Mouse (Mus musculus) intestine, embryonic 16.5 days (tissue): Measurements from ENCODE around the gene Ndufs1. TPM values are rescaled to one million over a fixed set of nuclear protein-coding genes. Genes with fewer than 3 reads are reported as not detected.

ENCODE experiments used
- ATAC-seq: fragments of 200-750 bp; cut with Nextera tagmentation; 2 replicates; pipeline ENCODE4 v1.8.0; 2017; ENCODE audit warnings: moderate TSS enrichment, moderate library complexity
- H3K27ac ChIP-seq: fragments of 300-500 bp; sonication (generic); 2 replicates; pipeline ENCODE4 v1.5.1; 2014; ENCODE audit warnings: mild to moderate bottlenecking, low read length
- H3K27me3 ChIP-seq: fragments of 300-500 bp; sonication (generic); replicated peaks from 2 replicates; pipeline ENCODE4 v1.6.1; 2014; ENCODE audit warnings: low read length, control low read depth, mixed read lengths; ENCODE audit not compliant: control insufficient read depth, insufficient read depth
- H3K36me3 ChIP-seq: fragments of 300-500 bp; sonication (generic); 2 replicates; pipeline ENCODE4 v1.6.1; 2014; ENCODE audit warnings: low read length, control low read depth; ENCODE audit not compliant: control insufficient read depth, insufficient read depth
- H3K4me1 ChIP-seq: fragments of 300-500 bp; sonication (generic); 2 replicates; pipeline ENCODE4 v1.6.1; 2014; ENCODE audit warnings: low read length, control low read depth, mixed read lengths; ENCODE audit not compliant: control insufficient read depth, insufficient read depth
- H3K4me2 ChIP-seq: fragments of 300-500 bp; sonication (generic); 2 replicates; pipeline ENCODE4 v1.6.1; 2014; ENCODE audit warnings: low read depth, low read length, control low read depth
- H3K4me3 ChIP-seq: fragments of 300-500 bp; sonication (generic); 2 replicates; pipeline ENCODE4 v1.5.1; 2014; ENCODE audit warnings: mild to moderate bottlenecking, low read length
- H3K9ac ChIP-seq: fragments of 300-500 bp; sonication (generic); 2 replicates; pipeline ENCODE4 v1.6.1; 2014; ENCODE audit warnings: low read depth, low read length
- H3K9me3 ChIP-seq: fragments of 300-500 bp; sonication (generic); 2 replicates; pipeline ENCODE4 v1.6.1; 2016; ENCODE audit warnings: low read length, control low read depth; ENCODE audit not compliant: control insufficient read depth
- WGBS: fragments of 180-500 bp; shearing (Covaris S2); extraction: QIAGEN DNeasy Blood & Tissue Kit; methylation state at CpG from one replicate; pipeline ENCODE4 v1.1.7; 2014; 5-methylcytosine and 5-hydroxymethylcytosine counted together
- polyA plus RNA-seq: library from polyadenylated mRNA; unstranded; fragments of >200 nt; fragmentation: Nextera tagmentation; extraction: Ambion mirVana; gene quantifications from 2 replicates; pipeline ENCODE4 v1.2.1, GENCODE M21; 2015

Ndufs1 gene
- polyA plus RNA-seq, result 202 TPM in 2 replicates

- Histone ChIP-seq H3K4me3 (peak within 1 kb of the TSS; percentile 71), H3K27ac (peak within 1 kb of the TSS; percentile 92), H3K4me1 (peaks cover 19% of the 10 kb centered on the region), H3K9ac (peak within 1 kb of the TSS; percentile 90), H3K9me3 (no peaks in the 10 kb centered on the region), H3K36me3 (peaks cover 9% of the 10 kb centered on the region; the same call in 1 of the 2 replicates), H3K27me3 (no peaks in the 10 kb centered on the region), H3K4me2 (peak within 1 kb of the TSS; percentile 81)
- WGBS, result under 1% methylated on average over 72 of the region's 72 CpGs
- ATAC-seq, result peak; percentile 90
Observed at GRCm38 (mm10) chr1:63176604-63177421, at the start of gene Ndufs1, which contains the start of gene Eef1b2. Gene Ndufs1, minus strand, starts transcription at chr1:63176833. Gene Eef1b2, plus strand, starts transcription at chr1:63176825.

- H3K27me3 ChIP-seq, result no peaks in the 10 kb centered on the region
- 19% methylated on average over 7 of the region's 7 CpGs for WGBS
- H3K9ac ChIP-seq, result no peak overlapping the region
- H3K4me2 ChIP-seq, result no peak overlapping the region
- no peak overlapping the region for H3K27ac ChIP-seq
- no peak overlapping the region for H3K4me3 ChIP-seq
- H3K4me1 ChIP-seq, result no peaks in the 10 kb centered on the region
- H3K36me3 ChIP-seq, result no peaks in the 10 kb centered on the region
- no peak for ATAC-seq
- H3K9me3 ChIP-seq, result no peaks in the 10 kb centered on the region
Observed at GRCm38 (mm10) chr1:63225890-63226289, 49.3 kb upstream of the Ndufs1 start.

DNA sequence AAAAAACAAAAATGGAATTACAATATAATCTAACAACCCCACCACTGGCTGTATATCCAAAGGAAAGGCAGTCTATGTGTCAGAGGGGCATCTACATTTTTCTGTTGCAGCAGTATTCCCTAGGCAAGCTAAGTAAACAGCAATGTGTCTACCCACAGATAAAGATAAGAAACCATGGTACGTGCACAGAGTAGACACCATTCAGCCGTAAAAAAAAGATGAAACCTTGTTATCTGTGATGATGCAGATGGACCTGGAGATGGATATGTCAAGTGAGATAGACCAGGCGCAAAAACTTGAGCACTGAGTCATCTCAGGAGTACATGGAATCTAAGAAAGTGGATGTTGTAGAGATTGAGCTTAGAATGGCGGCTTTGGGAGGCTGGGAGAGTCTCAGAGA, 48.4 kb upstream of the Ndufs1 start:
- 51% methylated on average over 4 of the region's 4 CpGs for WGBS
- Histone ChIP-seq H3K4me3 (no peak overlapping the region), H3K36me3 (no peaks in the 10 kb centered on the region), H3K4me1 (no peaks in the 10 kb centered on the region), H3K27me3 (no peaks in the 10 kb centered on the region), H3K27ac (no peak overlapping the region), H3K9me3 (no peaks in the 10 kb centered on the region), H3K4me2 (no peak overlapping the region), H3K9ac (no peak overlapping the region)
- no peak for ATAC-seq

GRCm38 (mm10) chr1:63219277-63219676, 42.6 kb upstream of the Ndufs1 start:
- Histone ChIP-seq H3K9me3 (no peaks in the 10 kb centered on the region), H3K4me2 (no peak overlapping the region), H3K36me3 (no peaks in the 10 kb centered on the region), H3K27me3 (no peaks in the 10 kb centered on the region), H3K4me3 (no peak overlapping the region), H3K27ac (no peak overlapping the region), H3K9ac (no peak overlapping the region), H3K4me1 (no peaks in the 10 kb centered on the region)
- WGBS, result 96% methylated on average over 4 of the region's 4 CpGs
- ATAC-seq, result no peak

DNA sequence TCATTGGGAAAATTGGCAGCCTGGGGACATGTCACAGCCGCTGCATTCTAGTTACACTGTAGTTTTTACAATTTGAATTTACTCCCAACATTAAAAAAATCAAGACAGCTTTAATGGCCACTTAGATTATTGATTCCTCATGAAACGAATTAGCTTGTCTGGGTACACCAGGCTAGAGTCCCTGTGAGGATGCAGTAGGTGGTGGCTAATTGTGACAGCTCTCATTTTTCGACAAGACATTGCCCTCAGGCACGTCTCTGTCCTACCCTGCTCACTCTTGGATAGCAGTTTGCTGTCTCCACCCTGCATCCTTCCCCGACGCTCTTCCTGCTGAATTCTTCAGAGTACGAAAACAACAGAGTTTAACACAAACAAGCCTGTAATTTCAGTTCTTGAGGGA, 38.0 kb upstream of the Ndufs1 start:
- no peak for ATAC-seq

GRCm38 (mm10) chr1:63214271-63214558, 37.6 kb upstream of the Ndufs1 start, which contains the start of gene Gpr1:
Gene Gpr1, minus strand, starts transcription at chr1:63214543.
- peak within 1 kb of the TSS; percentile 35 for H3K4me2 ChIP-seq
- no peak for ATAC-seq
- H3K4me3 ChIP-seq, result no peak within 1 kb of the TSS
- no peaks in the 10 kb centered on the region for H3K36me3 ChIP-seq
- H3K27me3 ChIP-seq, result no peaks in the 10 kb centered on the region
- WGBS, result 35% methylated on average over 3 of the region's 3 CpGs
- 0 out of 2 replicates have a peak within 1 kb of the TSS, but pooled peaks have one; percentile 43 for H3K9ac ChIP-seq
- H3K4me1 ChIP-seq, result no peaks in the 10 kb centered on the region
- H3K9me3 ChIP-seq, result no peaks in the 10 kb centered on the region
- no peak within 1 kb of the TSS for H3K27ac ChIP-seq

More for the DNA sequence above, 38.0 kb upstream of the Ndufs1 start:
- Histone ChIP-seq H3K4me2 (no peak overlapping the region), H3K36me3 (no peaks in the 10 kb centered on the region), H3K4me3 (no peak overlapping the region), H3K27me3 (no peaks in the 10 kb centered on the region), H3K27ac (no peak overlapping the region), H3K4me1 (no peaks in the 10 kb centered on the region), H3K9me3 (no peaks in the 10 kb centered on the region), H3K9ac (no peak overlapping the region)
- WGBS, result 59% methylated on average over 7 of the region's 7 CpGs

DNA sequence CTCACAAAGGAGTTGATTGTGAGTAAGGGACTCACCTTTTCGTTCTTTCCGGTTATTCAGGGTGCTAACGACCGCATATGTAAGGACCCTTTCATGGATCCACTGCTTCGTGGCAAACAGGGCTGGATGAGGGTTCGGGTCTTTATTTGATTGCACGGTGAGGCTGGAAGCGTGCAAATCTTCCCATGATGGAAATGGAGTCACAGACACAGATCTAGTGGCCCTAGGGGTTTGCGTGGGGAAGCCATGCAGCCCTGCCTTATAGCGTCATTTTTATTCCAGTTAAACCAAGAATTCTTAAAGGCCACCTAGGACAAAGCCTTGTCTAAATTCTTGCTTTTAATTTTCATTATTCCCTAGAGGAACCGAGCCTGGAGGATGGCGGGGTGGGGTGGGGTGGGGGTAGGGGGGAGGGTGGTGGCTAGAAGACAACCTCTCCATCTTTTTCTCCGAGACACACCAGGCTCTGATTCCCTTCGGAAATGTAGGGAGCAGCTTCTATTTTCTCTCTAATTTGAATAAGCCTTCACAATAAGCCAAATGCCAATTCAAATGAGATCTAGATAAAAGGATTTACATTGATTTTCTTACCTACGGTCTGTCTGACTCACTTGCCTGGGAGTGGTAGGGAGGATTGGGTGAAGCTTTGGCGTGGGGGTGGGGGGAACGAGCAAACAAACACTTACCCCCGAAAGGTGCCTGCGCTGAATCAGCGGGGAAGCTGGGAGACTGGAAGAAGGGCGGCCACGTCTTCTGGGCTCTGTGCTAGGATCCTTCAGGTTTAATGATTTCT, 37.0 kb upstream of the Ndufs1 start:
- ATAC-seq, result no peak
- H3K4me1 ChIP-seq, result no peaks in the 10 kb centered on the region
- H3K9me3 ChIP-seq, result no peaks in the 10 kb centered on the region
- H3K4me2 ChIP-seq, result peak overlapping the region; percentile 35
- 0 out of 2 replicates have a peak overlapping the region, but pooled peaks have one; percentile 43 for H3K9ac ChIP-seq
- WGBS, result 29% methylated on average over 22 of the region's 22 CpGs
- H3K27ac ChIP-seq, result no peak overlapping the region
- H3K27me3 ChIP-seq, result no peaks in the 10 kb centered on the region
- no peak overlapping the region for H3K4me3 ChIP-seq
- H3K36me3 ChIP-seq, result no peaks in the 10 kb centered on the region

DNA sequence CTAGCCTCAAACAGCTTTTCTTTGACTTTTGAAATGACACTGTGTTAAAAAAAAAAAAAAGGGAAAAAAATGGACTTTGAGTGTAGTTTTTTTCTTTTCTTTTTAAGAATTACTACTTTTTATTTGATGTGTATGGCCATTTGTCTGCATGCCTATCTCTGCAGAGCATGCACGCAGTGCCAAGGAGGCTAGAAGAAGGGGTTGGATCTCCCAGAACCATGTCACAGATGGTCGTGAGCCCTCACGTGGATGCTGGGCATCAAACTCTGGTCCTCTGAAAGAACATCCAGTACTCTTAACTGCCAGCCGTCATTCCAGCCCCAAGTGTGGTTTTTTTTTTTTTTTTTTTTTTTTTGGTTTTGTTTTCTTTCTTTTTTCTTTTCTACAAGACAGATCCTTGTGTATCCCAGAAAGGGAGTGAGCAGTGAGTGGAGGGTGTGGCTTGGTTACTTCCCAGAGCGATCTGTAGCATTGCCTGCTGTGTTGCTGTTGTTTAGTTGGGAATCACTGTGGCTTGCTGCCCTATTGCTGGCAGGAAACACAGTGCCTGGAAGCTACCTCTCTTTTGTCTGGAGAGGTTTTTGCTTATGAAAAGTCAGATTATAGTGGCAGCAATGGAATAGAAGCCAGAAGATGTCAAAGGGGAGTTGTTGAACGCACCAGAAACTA, 33.4 kb upstream of the Ndufs1 start:
- H3K4me3 ChIP-seq, result no peak overlapping the region
- no peaks in the 10 kb centered on the region for H3K36me3 ChIP-seq
- H3K4me2 ChIP-seq, result no peak overlapping the region
- 32% methylated on average over 6 of the region's 6 CpGs for WGBS
- no peak for ATAC-seq
- no peak overlapping the region for H3K27ac ChIP-seq
- no peaks in the 10 kb centered on the region for H3K9me3 ChIP-seq
- no peak overlapping the region for H3K9ac ChIP-seq
- no peaks in the 10 kb centered on the region for H3K4me1 ChIP-seq
- no peaks in the 10 kb centered on the region for H3K27me3 ChIP-seq

- Histone ChIP-seq H3K27ac (no peak overlapping the region), H3K4me2 (no peak overlapping the region), H3K9me3 (no peaks in the 10 kb centered on the region), H3K27me3 (no peaks in the 10 kb centered on the region), H3K4me1 (0 out of 2 replicates have a peak, but pooled peaks cover 6% of the 10 kb centered on the region), H3K36me3 (no peaks in the 10 kb centered on the region), H3K9ac (no peak overlapping the region), H3K4me3 (no peak overlapping the region)
- 80% methylated on average over 3 of the region's 3 CpGs for WGBS
- ATAC-seq, result no peak
Observed at GRCm38 (mm10) chr1:63207607-63208006, 31.0 kb upstream of the Ndufs1 start.
